Mouse (Mus musculus) intestine, embryonic 16.5 days (tissue): ENCODE measurements around the gene Fkbp7. TPM values are rescaled to one million over a fixed set of nuclear protein-coding genes. Genes with fewer than 3 reads are reported as not detected.

Source experiments
- ATAC-seq: fragments of 200-750 bp; cut with Nextera tagmentation; 2 replicates; pipeline ENCODE4 v1.8.0; 2017; ENCODE audit warnings: moderate TSS enrichment, moderate library complexity
- H3K27ac ChIP-seq: fragments of 300-500 bp; sonication (generic); 2 replicates; pipeline ENCODE4 v1.5.1; 2014; ENCODE audit warnings: mild to moderate bottlenecking, low read length
- H3K27me3 ChIP-seq: fragments of 300-500 bp; sonication (generic); replicated peaks from 2 replicates; pipeline ENCODE4 v1.6.1; 2014; ENCODE audit warnings: low read length, control low read depth, mixed read lengths; ENCODE audit not compliant: control insufficient read depth, insufficient read depth
- H3K36me3 ChIP-seq: fragments of 300-500 bp; sonication (generic); 2 replicates; pipeline ENCODE4 v1.6.1; 2014; ENCODE audit warnings: low read length, control low read depth; ENCODE audit not compliant: control insufficient read depth, insufficient read depth
- H3K4me1 ChIP-seq: fragments of 300-500 bp; sonication (generic); 2 replicates; pipeline ENCODE4 v1.6.1; 2014; ENCODE audit warnings: low read length, control low read depth, mixed read lengths; ENCODE audit not compliant: control insufficient read depth, insufficient read depth
- H3K4me2 ChIP-seq: fragments of 300-500 bp; sonication (generic); 2 replicates; pipeline ENCODE4 v1.6.1; 2014; ENCODE audit warnings: low read depth, low read length, control low read depth
- H3K4me3 ChIP-seq: fragments of 300-500 bp; sonication (generic); 2 replicates; pipeline ENCODE4 v1.5.1; 2014; ENCODE audit warnings: mild to moderate bottlenecking, low read length
- H3K9ac ChIP-seq: fragments of 300-500 bp; sonication (generic); 2 replicates; pipeline ENCODE4 v1.6.1; 2014; ENCODE audit warnings: low read depth, low read length
- H3K9me3 ChIP-seq: fragments of 300-500 bp; sonication (generic); 2 replicates; pipeline ENCODE4 v1.6.1; 2016; ENCODE audit warnings: low read length, control low read depth; ENCODE audit not compliant: control insufficient read depth
- WGBS: fragments of 180-500 bp; shearing (Covaris S2); extraction: QIAGEN DNeasy Blood & Tissue Kit; methylation state at CpG from one replicate; pipeline ENCODE4 v1.1.7; 2014; 5-methylcytosine and 5-hydroxymethylcytosine counted together
- polyA plus RNA-seq: library from polyadenylated mRNA; unstranded; fragments of >200 nt; fragmentation: Nextera tagmentation; extraction: Ambion mirVana; gene quantifications from 2 replicates; pipeline ENCODE4 v1.2.1, GENCODE M21; 2015

Fkbp7 gene
- polyA plus RNA-seq, 1 experiment from 2014 or later, result 44.5 TPM

DNA sequence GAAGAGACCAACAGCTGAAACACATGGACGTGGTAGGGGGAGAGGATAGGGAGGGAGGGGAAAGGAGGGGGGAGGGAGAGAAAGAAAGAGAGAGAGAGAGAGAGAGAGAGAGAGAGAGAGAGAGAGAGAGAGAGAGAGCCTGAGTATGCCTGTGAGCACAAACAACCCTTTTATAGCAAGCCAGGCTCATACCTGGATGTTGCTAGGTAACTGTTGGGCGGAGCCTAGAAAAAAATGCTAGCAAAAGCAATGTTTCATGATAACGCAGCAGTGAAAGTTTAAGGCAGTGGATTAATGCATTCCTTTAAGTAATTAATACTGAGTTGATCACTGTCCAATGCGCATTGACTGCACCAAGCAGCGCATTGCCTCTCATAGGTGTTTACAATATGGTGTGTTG, 18.3 kb downstream of the Fkbp7 start:
- no peaks in the 10 kb centered on the region for H3K27me3 ChIP-seq
- H3K27ac ChIP-seq, result no peak overlapping the region
- no peak overlapping the region for H3K4me2 ChIP-seq
- peak; percentile 73; the same call in 1 of the 2 replicates for ATAC-seq
- H3K9ac ChIP-seq, result no peak overlapping the region
- H3K36me3 ChIP-seq, result no peaks in the 10 kb centered on the region
- H3K4me1 ChIP-seq, result no peaks in the 10 kb centered on the region
- H3K4me3 ChIP-seq, result no peak overlapping the region
- H3K9me3 ChIP-seq, result no peaks in the 10 kb centered on the region
- WGBS, result 63% methylated on average over 5 of the region's 5 CpGs

DNA sequence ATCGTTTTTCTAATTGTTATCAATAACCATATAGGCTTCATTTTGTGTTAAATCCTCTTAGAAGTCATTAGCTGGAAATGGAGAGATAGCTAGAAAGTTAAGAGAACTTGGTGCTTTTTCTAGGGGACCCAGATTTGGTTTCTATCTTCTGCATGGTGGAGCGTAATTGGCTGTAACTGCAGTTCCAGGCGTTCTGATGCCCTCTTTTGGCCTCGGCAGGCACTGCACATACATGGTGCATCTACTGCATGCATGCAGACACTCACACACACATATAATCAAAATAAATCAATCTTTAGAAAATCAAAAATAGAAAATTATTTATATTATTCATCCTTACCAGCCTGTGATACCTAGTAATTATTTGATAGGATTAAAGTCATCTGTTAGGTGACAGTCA, 19.8 kb downstream of the Fkbp7 start:
- WGBS, result 94% methylated on average over 4 of the region's 4 CpGs
- H3K27ac ChIP-seq, result no peak overlapping the region

DNA sequence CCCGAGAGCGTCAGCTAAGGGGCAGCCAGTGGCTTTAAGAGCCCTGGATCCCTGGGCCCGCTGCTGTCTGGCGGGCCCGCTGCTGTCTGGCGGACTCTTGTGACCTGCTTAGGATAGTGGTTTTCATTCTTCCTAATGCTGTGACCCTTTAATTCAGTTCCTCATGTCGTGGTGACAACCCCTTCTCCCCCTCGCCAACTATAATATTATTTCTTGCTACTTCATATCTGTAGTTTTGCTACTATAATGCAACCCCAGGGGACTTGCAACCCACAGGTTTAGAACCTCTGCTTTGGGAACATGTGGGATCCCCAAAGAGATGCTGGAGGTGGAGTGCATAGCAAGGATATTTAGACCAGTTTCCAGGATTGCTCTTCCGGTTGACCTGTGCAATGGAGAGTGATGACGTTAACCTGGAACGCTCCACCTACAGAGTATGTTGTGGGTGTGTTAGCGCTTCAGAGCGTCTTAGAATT, 24.2 kb downstream of the Fkbp7 start:
- H3K36me3 ChIP-seq, result no peaks in the 10 kb centered on the region
- H3K4me1 ChIP-seq, result peaks cover 11% of the 10 kb centered on the region
- peak overlapping the region; percentile 83 for H3K27ac ChIP-seq
- peak overlapping the region; percentile 59 for H3K9ac ChIP-seq
- peak; percentile 45 for ATAC-seq
- H3K27me3 ChIP-seq, result no peaks in the 10 kb centered on the region
- no peaks in the 10 kb centered on the region for H3K9me3 ChIP-seq
- H3K4me3 ChIP-seq, result peak overlapping the region; percentile 86
- WGBS, result 30% methylated on average over 13 of the region's 13 CpGs
- peak overlapping the region; percentile 56 for H3K4me2 ChIP-seq

More for the DNA sequence above, 19.8 kb downstream of the Fkbp7 start:
- Histone ChIP-seq H3K4me1 (peaks cover 4% of the 10 kb centered on the region), H3K9ac (no peak overlapping the region), H3K4me3 (no peak overlapping the region), H3K36me3 (no peaks in the 10 kb centered on the region), H3K27me3 (no peaks in the 10 kb centered on the region), H3K9me3 (no peaks in the 10 kb centered on the region), H3K4me2 (no peak overlapping the region)
- ATAC-seq, result no peak

DNA sequence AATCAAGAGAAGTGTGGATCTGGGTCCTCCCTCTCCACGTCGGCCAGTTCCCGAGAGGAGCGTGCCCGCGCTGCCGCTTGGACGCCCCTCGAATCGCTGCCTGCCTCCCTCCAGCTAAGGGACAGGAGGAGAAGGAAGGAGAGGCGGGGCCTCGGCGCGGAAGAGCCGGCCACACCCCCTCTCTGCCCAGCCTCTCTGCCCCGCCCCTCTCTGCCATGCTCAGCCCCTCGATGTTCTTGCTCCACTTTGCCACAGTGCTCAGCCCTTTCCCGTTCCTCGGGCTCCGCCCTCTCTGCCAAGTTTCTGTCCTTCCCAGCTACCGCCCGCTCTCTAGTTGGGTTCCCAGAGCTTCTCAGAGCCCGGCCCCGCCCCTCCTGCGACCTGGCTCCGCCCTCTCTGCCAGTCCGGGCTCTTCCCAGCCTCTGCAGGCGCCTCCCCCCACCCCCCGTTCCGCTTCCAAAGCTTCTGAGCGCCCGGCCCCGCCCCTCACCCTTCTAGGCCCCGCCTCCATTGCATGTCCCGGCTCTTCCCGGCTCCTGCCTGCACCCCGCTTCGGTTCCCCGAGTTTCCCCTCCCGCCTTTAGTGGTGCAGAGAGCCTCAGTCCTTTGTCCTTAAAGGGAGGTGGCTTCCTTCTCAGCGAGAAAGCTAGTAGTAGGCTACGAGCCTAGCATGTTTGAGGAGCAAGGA, 24.9 kb downstream of the Fkbp7 start, which contains the start of the genes Prkra and Pjvk:
Gene Prkra (minus strand): TSS at position 133 of the 688 bp plus-strand sequence.
Gene Pjvk (plus strand): TSS at position 594 of the 688 bp plus-strand sequence.
- H3K4me1 ChIP-seq, result peaks cover 11% of the 10 kb centered on the region
- peak within 1 kb of the TSS; percentile 92 for H3K9ac ChIP-seq
- under 1% methylated on average over 36 of the region's 42 CpGs for WGBS
- no peaks in the 10 kb centered on the region for H3K9me3 ChIP-seq
- peak within 1 kb of the TSS; percentile 83 for H3K27ac ChIP-seq
- no peaks in the 10 kb centered on the region for H3K36me3 ChIP-seq
- peak within 1 kb of the TSS; percentile 86 for H3K4me2 ChIP-seq
- peak; percentile 99 for ATAC-seq
- no peaks in the 10 kb centered on the region for H3K27me3 ChIP-seq
- H3K4me3 ChIP-seq, result peak within 1 kb of the TSS; percentile 86

DNA sequence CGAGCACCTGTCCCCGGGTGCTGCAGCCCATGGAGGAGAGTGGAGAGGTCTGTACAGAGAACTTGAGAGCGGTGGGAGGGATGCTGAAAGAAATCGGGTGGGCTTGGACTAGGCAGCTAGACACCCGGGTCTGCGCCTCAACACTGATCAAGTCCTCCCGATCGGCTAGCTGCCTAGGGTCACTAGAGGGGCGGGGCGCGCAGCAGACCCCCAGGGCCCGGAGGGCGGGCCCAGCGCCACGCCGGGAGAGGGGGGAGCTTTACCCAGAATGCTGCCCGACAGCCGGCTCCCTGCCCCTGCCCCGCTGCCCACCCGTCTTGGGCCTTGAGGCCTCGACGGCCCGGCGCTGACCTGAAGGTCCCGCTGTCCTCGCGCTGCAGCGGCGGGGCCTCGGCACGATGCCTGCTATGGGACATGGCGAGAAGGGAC, 25.5 kb downstream of the Fkbp7 start:
- no peaks in the 10 kb centered on the region for H3K27me3 ChIP-seq
- WGBS, result 4% methylated on average over 28 of the region's 32 CpGs
- ATAC-seq, result peak; percentile 31; the same call in 1 of the 2 replicates
- peak overlapping the region; percentile 83 for H3K27ac ChIP-seq
- peak overlapping the region; percentile 86 for H3K4me2 ChIP-seq
- peaks cover 11% of the 10 kb centered on the region for H3K4me1 ChIP-seq
- H3K9ac ChIP-seq, result peak overlapping the region; percentile 92
- H3K9me3 ChIP-seq, result no peaks in the 10 kb centered on the region
- no peaks in the 10 kb centered on the region for H3K36me3 ChIP-seq
- peak overlapping the region; percentile 86 for H3K4me3 ChIP-seq

DNA sequence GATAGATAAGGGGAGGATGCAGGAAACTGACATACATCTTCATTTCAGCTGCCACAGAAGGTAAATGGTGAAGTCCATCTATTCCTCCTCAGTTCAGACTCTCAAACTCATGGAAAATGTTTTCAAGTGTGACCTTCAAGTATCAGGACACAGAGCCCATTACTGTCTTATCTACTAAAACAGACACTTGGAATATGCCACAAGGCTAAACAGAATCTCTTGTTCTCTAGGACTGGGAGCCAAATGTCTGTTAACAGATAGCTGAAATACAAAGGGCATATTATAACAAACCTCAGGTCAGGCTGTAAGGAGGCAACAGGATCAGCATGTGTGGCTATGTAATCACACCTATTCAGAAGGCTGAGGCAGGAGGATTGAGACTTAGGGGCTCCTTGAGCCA, 29.1 kb downstream of the Fkbp7 start:
- no peaks in the 10 kb centered on the region for H3K9me3 ChIP-seq
- no peaks in the 10 kb centered on the region for H3K27me3 ChIP-seq
- H3K9ac ChIP-seq, result no peak overlapping the region
- peaks cover 10% of the 10 kb centered on the region for H3K4me1 ChIP-seq
- no peak overlapping the region for H3K4me3 ChIP-seq
- no peak for ATAC-seq
- no peak overlapping the region for H3K27ac ChIP-seq
- no peak overlapping the region for H3K4me2 ChIP-seq
- H3K36me3 ChIP-seq, result peaks cover 5% of the 10 kb centered on the region

DNA sequence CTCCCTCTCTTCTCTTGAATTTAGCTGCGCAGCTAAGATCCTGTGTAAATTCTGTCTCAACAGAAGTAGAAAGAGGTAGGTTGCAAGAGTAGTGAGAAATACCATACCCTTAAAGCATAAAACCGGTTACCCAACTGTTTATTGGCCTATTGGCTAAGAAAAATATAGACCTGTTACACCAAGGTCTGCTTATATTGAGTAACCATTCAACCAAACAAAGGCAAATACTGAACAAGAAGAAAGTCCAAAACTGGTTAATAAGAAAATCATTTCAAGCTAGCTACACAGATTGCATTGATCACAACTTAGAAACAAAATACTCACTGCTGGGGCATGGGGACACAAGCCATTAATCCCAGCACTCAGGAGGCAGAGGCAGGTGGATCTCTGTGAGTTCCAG, 33.3 kb downstream of the Fkbp7 start:
- no peaks in the 10 kb centered on the region for H3K27me3 ChIP-seq
- no peak overlapping the region for H3K4me3 ChIP-seq
- no peak for ATAC-seq
- no peak overlapping the region for H3K4me2 ChIP-seq
- peaks cover 11% of the 10 kb centered on the region for H3K36me3 ChIP-seq
- WGBS, result 91% methylated on average over 2 of the region's 2 CpGs
- H3K9ac ChIP-seq, result no peak overlapping the region
- no peaks in the 10 kb centered on the region for H3K4me1 ChIP-seq
- no peaks in the 10 kb centered on the region for H3K9me3 ChIP-seq
- H3K27ac ChIP-seq, result no peak overlapping the region

DNA sequence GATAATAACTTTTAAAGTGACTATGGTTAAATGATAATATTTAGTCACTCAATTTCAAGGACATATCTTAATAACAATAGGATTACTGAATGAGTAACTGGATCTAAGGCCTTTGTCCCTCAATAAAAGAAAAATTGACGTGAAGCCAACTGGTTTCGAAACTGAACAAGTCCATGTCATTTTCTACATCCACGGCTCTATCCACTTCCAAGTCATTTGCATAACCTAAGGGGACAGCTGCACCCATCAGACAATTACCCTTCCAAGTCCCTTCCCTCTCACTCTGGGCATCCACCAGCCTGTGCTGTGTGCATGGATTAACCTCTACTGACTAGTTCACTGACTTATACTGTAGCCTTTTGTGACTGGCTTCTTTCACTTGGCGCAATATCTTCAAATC, 41.3 kb downstream of the Fkbp7 start:
- peaks cover 24% of the 10 kb centered on the region for H3K36me3 ChIP-seq
- no peak for ATAC-seq
- no peak overlapping the region for H3K4me3 ChIP-seq
- H3K9me3 ChIP-seq, result no peaks in the 10 kb centered on the region
- no peaks in the 10 kb centered on the region for H3K27me3 ChIP-seq
- H3K4me2 ChIP-seq, result no peak overlapping the region
- H3K4me1 ChIP-seq, result no peaks in the 10 kb centered on the region
- H3K27ac ChIP-seq, result no peak overlapping the region
- no peak overlapping the region for H3K9ac ChIP-seq
- 81% methylated on average over 4 of the region's 4 CpGs for WGBS

DNA sequence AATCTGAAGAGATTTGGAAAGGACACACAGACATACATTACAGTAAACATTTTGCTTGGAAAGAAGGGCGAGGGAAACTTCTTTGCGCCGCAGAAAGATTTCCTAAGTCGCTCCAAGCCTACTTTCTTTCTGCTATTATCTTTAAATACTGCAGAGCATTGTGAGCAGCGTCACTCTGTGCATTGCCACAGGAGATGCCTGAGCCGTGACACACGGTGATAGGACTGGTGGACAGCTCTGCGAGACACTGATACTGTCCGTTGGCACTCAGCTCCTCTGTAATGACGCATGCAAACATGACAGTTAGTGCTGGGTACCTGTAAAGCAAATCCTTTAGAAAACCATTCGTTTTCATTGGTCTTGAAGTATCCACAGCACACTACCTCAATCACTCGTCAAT, 42.6 kb downstream of the Fkbp7 start:
- 89% methylated on average over 12 of the region's 12 CpGs for WGBS

More for the DNA sequence above, 42.6 kb downstream of the Fkbp7 start:
- H3K36me3 ChIP-seq, result peaks cover 23% of the 10 kb centered on the region
- H3K9ac ChIP-seq, result no peak overlapping the region
- no peaks in the 10 kb centered on the region for H3K27me3 ChIP-seq
- H3K4me2 ChIP-seq, result no peak overlapping the region
- H3K27ac ChIP-seq, result no peak overlapping the region
- no peaks in the 10 kb centered on the region for H3K4me1 ChIP-seq
- no peaks in the 10 kb centered on the region for H3K9me3 ChIP-seq
- no peak overlapping the region for H3K4me3 ChIP-seq
- no peak for ATAC-seq
